Mouse (Mus musculus) E14TG2a.4 (cell line): ENCODE data around the gene Syne3.

Experiments
- H3K27me3 ChIP-seq: 2 replicates; pipeline ENCODE4 v1.6.1; 2014; ENCODE audit warnings: low read length, control low read depth; ENCODE audit not compliant: insufficient read depth
- H3K36me3 ChIP-seq: 2 replicates; pipeline ENCODE4 v1.6.1; 2014; ENCODE audit warnings: low read length, control low read depth; ENCODE audit not compliant: insufficient read depth
- H3K4me1 ChIP-seq: replicated peaks from 2 replicates; pipeline ENCODE4 v1.6.1; 2014; ENCODE audit warnings: low read depth, low read length, control low read depth
- H3K4me3 ChIP-seq: replicated peaks from 2 replicates; pipeline ENCODE4 v1.5.1; 2014; ENCODE audit warnings: mild to moderate bottlenecking, low read length
- H3K9me3 ChIP-seq: 2 replicates; pipeline ENCODE4 v1.6.1; 2014; ENCODE audit warnings: low read length, control low read depth
- CTCF ChIP-seq: conservative IDR thresholded peaks from 2 replicates; pipeline ENCODE4 v1.5.1; 2014; ENCODE audit warnings: low read length
- NANOG ChIP-seq: IDR thresholded peaks from 2 replicates; pipeline ENCODE4 v1.6.1; 2014; ENCODE audit warnings: borderline replicate concordance, low read length, mixed read lengths
- POU5F1 ChIP-seq: IDR thresholded peaks from 2 replicates; pipeline ENCODE4 v1.6.1; 2014; ENCODE audit warnings: low read length, borderline replicate concordance

Syne3 gene

GRCm38 (mm10) chr12:104912990-104913389 is 96.6 kb downstream of the Syne3 start:
- Histone ChIP-seq H3K4me1 (peaks cover 61% of the 10 kb centered on the region), H3K36me3 (no peaks in the 10 kb centered on the region), H3K9me3 (peaks cover 6% of the 10 kb centered on the region), H3K4me3 (no peak overlapping the region), H3K27me3 (0 out of 2 replicates have a peak, but pooled peaks cover 7% of the 10 kb centered on the region)
- no peak for TF ChIP-seq POU5F1
- no peak for TF ChIP-seq NANOG
- no peak for TF ChIP-seq CTCF

DNA sequence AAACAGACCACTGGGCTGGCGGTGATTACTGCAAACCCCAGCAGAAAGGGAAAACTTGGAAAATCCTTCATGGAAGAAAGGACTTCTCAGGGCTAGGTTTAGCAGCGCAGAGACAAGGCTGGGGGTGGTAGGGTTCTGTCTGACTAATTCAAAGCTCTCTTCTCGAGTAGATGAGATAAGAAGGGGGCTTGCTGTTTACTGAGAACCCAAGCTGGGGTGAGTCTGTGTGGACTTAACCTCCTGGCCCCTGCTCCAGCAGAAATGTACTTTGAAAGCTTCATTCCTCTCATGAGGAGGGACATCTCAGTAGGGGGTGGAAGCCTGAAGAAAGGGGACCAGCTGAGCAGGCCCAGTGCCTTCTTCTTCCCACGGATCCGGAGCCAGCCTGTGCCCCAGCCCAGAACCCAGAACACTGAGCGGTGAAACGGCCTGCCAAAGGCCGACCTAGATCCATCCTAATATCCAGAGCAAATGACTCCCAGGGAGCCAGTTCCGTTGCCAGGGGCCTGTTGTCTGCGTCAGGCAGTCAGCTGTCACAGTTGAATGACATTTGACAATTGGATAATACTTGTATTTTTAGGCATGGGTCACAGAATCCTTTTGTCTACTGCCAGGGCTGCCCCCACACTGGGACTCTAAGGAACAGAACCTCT is 97.2 kb downstream of the Syne3 start:
- Histone ChIP-seq H3K4me3 (no peak overlapping the region), H3K36me3 (no peaks in the 10 kb centered on the region), H3K27me3 (0 out of 2 replicates have a peak, but pooled peaks cover 7% of the 10 kb centered on the region), H3K9me3 (peaks cover 7% of the 10 kb centered on the region), H3K4me1 (peaks cover 62% of the 10 kb centered on the region)
- TF ChIP-seq NANOG (no peak), POU5F1 (no peak), CTCF (no peak)

GRCm38 (mm10) chr12:104909750-104910149 is 99.9 kb downstream of the Syne3 start:
- H3K4me1 ChIP-seq = peaks cover 44% of the 10 kb centered on the region
- TF ChIP-seq NANOG = no peak
- no peak for TF ChIP-seq CTCF
- TF ChIP-seq POU5F1 = no peak
- H3K9me3 ChIP-seq = peaks cover 8% of the 10 kb centered on the region
- H3K27me3 ChIP-seq = 0 out of 2 replicates have a peak, but pooled peaks cover 7% of the 10 kb centered on the region
- H3K36me3 ChIP-seq = no peaks in the 10 kb centered on the region
- no peak overlapping the region for H3K4me3 ChIP-seq

DNA sequence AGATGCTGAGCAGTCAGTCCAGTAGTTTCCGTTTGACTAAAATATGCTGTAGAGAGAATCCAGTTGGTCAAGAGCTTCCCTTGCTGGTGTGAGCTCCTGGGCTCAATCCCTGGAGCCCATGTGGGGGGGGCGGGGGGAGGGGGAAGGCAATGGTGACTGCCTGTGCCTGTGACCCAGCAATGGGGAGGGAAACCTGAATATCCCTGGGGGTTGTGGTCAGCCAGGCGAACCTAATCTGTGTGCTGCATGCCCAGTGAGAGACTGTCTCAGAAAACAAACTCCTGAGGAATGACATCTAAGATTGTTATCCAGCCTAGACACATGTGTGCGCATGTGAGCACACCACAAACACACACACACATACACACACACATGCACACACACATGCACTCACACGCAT is 100.6 kb downstream of the Syne3 start:
- H3K9me3 ChIP-seq = peaks cover 7% of the 10 kb centered on the region; the same call in 1 of the 2 replicates
- no peak for TF ChIP-seq POU5F1
- TF ChIP-seq NANOG = no peak
- no peak for TF ChIP-seq CTCF
- no peaks in the 10 kb centered on the region for H3K36me3 ChIP-seq
- H3K4me1 ChIP-seq = peaks cover 49% of the 10 kb centered on the region
- H3K4me3 ChIP-seq = no peak overlapping the region
- H3K27me3 ChIP-seq = 0 out of 2 replicates have a peak, but pooled peaks cover 7% of the 10 kb centered on the region

DNA sequence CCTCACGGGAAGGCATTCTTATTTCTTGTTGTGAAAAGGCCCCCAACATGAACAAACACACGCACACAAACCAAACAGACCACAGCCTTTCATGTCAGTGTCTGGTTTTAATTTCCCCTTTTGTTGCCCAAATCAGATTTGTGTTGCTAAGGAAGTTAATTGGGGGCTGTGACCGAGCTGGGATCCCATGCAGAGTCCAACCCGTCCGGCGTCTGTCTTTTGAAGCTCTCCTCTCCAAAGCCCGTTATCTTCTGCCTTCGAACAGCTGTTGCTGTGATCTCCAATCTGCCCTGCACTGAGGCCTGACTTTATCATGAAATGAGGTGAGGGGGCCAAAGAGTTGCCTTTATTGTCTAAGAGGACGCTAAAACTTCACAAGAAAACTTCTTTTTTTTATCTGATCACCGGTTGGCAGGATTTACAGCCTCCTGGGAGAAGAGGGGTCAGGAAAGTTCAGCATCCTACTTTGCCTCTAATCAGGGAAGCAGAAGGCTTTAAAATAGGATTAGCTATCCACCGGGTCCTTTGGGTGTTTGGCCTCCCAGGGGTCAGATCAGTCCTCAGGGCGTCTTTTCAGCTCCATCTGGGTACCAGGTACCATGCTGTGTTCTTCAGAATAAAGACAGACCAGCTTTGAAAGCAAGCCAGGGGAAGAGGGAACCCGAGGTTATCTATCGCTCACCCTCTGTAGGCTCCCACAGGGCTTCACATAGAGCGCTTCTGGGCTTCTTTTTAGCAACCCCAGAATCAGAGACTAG is 101.4 kb downstream of the Syne3 start:
- no peak for TF ChIP-seq NANOG
- TF ChIP-seq POU5F1 = no peak
- no peak for TF ChIP-seq CTCF
- no peaks in the 10 kb centered on the region for H3K36me3 ChIP-seq

GRCm38 (mm10) chr12:104907133-104907532 is 102.5 kb downstream of the Syne3 start:
- Histone ChIP-seq H3K36me3 (no peaks in the 10 kb centered on the region), H3K4me3 (no peak overlapping the region), H3K4me1 (peaks cover 52% of the 10 kb centered on the region), H3K27me3 (0 out of 2 replicates have a peak, but pooled peaks cover 7% of the 10 kb centered on the region), H3K9me3 (peaks cover 7% of the 10 kb centered on the region; the same call in 1 of the 2 replicates)
- TF ChIP-seq NANOG = no peak
- no peak for TF ChIP-seq CTCF
- no peak for TF ChIP-seq POU5F1

More for the DNA sequence above, 101.4 kb downstream of the Syne3 start:
- no peak overlapping the region for H3K4me3 ChIP-seq
- peaks cover 51% of the 10 kb centered on the region for H3K4me1 ChIP-seq
- H3K27me3 ChIP-seq = 0 out of 2 replicates have a peak, but pooled peaks cover 7% of the 10 kb centered on the region
- peaks cover 7% of the 10 kb centered on the region; the same call in 1 of the 2 replicates for H3K9me3 ChIP-seq

- Histone ChIP-seq H3K4me3 (0 out of 2 replicates have a peak overlapping the region, but pooled peaks have one; percentile 1), H3K4me1 (peaks cover 76% of the 10 kb centered on the region), H3K36me3 (no peaks in the 10 kb centered on the region), H3K27me3 (no peaks in the 10 kb centered on the region), H3K9me3 (peaks cover 7% of the 10 kb centered on the region; the same call in 1 of the 2 replicates)
- TF ChIP-seq POU5F1 = no peak
- TF ChIP-seq CTCF = no peak
- no peak for TF ChIP-seq NANOG
Observed at GRCm38 (mm10) chr12:104904138-104904537, 105.5 kb downstream of the Syne3 start.

GRCm38 (mm10) chr12:104902392-104903053 is 107.1 kb downstream of the Syne3 start:
- TF ChIP-seq POU5F1 (peak; percentile 21; the same call in 1 of the 2 replicates), CTCF (no peak), NANOG (no peak)
- no peaks in the 10 kb centered on the region for H3K36me3 ChIP-seq
- H3K27me3 ChIP-seq = no peaks in the 10 kb centered on the region
- peaks cover 7% of the 10 kb centered on the region; the same call in 1 of the 2 replicates for H3K9me3 ChIP-seq
- peaks cover 75% of the 10 kb centered on the region for H3K4me1 ChIP-seq
- H3K4me3 ChIP-seq = peak overlapping the region; percentile 43
